Mouse (Mus musculus) layer of hippocampus, postnatal 25 days (tissue): Measurements from ENCODE around the gene Trp73. TPM values are rescaled to one million over a fixed set of nuclear protein-coding genes. Genes with fewer than 3 reads are reported as not detected.

Experiments used
- DNase-seq, 2 experiments: peaks; one replicate each; pipeline ENCODE4 v3.0.0; 2022; ENCODE audit warnings: mixed read lengths in 2 of 2, low spot score in 1 of 2; ENCODE audit errors: extremely low spot score in 1 of 2
- total RNA-seq, 2 experiments: library from RNA; stranded (reverse); gene quantifications; 2 replicates each; pipeline ENCODE4 v1.2.3; 2021

Trp73 gene
- total RNA-seq, result 1 to 10 TPM; 2.4 to 3.1 TPM

- DNase-seq, result no peak
Observed at GRCm38 (mm10) chr4:154140182-154140212, at the start of gene Trp73. Gene Trp73 (minus strand): TSS chr4:154140208.

DNA sequence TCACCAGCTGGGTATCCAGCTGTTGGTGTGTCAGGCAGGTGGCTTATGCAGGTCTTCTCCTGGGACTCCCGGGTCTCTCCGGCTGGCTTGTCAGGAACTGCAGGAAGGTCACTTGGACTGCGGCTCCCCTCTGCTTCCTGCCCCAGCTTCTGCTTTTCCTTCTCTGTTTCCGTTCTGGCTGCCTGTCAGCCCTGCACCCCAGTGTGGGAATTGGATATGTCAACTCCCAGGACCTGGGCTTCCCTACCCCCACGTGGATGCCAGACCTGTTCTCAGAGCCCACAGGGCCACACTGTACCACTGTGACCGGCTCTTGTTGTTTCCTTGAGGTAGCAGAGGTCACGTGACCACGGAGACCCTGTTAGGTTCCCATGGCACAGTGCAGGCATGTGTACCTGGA lies 48.9 kb upstream of the Trp73 start:
- DNase-seq, result no peak

DNA sequence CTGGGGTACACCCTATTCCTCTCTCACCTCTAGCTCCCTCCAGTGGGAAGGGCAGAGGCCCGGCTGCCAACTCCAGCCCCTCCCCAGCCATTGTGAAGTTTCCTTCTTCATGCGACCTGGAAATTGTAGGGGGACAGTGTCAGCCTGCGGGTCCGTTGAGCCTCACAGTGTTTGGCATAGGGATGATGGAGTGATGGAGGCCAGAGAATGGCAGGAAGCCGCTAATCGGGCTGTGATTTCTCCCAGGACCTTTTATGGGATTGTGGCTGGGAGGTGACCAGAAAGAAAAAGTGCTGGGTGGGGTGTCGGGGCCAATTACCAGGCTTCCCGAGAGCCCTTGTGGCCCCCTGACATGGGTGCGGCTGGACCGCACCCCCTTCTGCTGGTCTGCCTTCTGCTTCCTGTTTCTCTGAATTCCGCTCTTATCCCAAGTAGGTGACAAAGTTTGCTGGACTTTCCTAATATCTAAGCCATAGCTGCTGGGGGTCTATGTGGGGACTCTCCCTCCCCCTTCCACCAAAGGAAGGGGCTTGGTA lies 46.1 kb upstream of the Trp73 start:
- DNase-seq, result no peak

DNA sequence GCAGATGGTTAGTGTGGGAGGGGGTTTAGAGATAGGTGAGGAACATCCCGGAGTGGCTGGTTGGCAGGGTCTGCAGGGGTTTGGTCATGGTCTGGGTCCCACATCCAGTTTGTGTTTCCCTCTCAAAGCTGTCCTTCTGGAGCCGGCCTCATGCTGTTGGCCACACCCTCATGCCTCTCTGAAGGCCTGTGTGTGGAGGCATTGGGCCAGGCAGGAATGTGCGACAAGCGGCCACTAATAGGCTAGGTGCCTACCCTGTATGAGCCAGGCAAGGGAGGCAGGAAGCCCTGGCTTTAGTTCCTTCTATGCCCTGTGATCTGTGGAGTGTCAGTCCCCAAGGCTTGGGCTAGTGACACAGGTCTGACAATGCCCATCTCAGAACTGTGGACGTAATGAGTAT lies 45.0 kb upstream of the Trp73 start:
- DNase-seq, result no peak

DNA sequence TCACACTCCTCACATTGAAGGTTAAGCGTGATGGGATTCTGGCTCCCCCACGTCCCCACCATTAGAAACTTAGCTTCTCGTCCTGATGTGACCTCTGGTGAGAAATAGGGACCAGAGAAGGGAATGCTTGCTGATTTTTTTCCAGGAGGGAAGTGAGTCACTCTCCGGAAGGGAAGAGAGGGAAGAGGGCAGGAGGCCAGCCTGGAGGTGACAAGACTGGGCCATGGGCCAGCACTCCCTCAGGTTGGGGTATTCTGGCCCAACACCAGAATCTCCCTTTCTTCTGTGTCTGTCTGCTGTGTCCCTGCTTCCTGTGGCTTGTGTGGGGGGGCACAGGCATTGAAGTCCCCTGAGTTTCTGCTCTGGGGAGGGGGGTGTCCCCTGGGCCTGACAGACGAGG lies 43.6 kb upstream of the Trp73 start:
- no peak for DNase-seq

- DNase-seq, result no peak
Observed at GRCm38 (mm10) chr4:154181001-154181400, 41.0 kb upstream of the Trp73 start.

DNA sequence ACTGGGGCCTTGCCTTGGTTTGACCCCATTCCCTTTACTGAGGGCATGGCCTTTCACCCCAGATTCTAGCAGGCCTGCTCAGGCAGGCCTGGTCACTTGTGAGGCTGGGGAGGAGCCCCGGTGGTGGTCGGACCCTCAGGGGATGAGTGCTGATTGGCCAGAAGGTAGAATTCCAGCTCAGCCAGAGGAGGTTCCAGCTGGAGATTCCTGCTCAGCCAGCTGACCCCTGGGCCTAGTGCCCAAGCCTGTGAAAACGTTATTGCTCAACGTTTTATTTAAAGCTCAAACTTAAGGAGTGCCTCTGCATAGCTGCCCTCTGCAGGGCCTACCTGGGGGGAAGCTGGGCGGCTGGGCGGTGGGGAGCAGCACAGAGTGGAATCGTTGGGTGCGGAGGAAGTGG lies 37.2 kb upstream of the Trp73 start:
- DNase-seq, result no peak

GRCm38 (mm10) chr4:154171931-154172604 lies 32.1 kb upstream of the Trp73 start:
- no peak for DNase-seq

- DNase-seq, result no peak
Observed at GRCm38 (mm10) chr4:154171151-154171930, 31.3 kb upstream of the Trp73 start.

- DNase-seq, result no peak
Observed at GRCm38 (mm10) chr4:154170506-154171150, 30.6 kb upstream of the Trp73 start, which contains the start of gene Megf6. Gene Megf6 (plus strand): TSS chr4:154170730.

GRCm38 (mm10) chr4:154170021-154170420 lies 30.0 kb upstream of the Trp73 start:
- no peak for DNase-seq

DNA sequence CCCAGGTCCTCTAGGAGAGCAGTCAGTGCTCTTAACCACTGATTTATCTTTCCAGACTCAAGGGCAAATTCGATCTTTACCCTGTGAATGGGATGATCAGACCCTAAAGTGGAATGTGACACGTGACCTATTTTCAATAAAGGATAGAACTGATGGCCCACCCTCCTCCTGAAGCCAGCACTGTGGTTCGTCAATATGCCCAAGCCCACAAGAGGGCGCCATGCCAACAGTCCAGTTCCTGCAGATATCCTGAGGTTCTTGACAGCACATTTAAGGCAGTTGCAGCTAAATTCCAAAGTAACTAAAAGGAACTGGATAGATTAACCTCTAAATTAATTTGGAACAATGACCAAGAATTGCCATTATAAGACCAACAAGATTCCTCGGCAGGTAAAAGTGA lies 27.0 kb upstream of the Trp73 start:
- DNase-seq, result peak in 1 of 2 experiments; percentile 73

GRCm38 (mm10) chr4:154163296-154163695 lies 23.3 kb upstream of the Trp73 start:
- DNase-seq, result peak; percentile 52 to 89

DNA sequence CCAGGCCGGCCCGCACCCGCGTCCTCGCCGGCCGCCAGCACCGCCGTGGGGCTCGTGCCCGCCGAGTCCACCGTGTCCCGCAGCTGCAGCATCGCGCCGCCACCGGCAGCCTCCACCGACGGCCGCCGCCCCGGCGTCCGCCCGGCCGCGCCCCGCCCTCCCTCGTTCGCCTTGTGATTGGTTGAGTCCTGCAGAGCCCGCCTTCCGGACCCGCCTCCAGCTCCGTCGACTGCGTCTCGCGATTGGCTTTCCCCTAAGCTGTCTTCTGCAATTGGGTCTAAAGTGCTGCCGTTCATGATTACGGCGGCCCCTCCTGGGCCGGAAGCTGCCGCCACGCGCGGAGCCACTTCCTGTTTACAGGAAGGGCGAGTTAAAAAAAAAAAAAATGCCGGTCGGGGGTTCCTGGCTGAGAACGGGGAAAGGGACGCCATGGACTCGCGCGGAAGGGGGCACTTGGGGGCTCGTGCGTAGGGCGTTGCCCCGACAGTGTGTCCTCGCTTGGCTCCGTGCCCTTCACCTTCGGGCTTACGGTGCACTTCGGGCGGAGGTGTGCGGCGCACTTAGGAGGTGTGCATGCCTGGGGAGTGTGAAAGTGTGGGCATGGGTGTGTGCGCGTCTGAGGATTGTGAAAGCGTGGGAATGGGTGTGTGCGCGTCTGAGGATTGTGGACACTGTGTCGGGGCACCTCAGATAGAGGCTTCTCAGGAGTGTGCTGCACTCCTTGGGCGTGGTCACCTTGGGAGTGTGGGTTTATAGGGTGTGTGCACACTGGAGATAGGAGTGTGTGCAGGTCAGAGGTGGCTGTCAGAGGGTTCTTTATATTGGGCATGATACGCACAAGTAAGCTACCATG lies 20.8 kb upstream of the Trp73 start, which contains the start of gene Tprgl:
Gene Tprgl (minus strand): TSS at position 129 of the 853 bp plus-strand sequence.
- peak; percentile 88 to 89 for DNase-seq

DNA sequence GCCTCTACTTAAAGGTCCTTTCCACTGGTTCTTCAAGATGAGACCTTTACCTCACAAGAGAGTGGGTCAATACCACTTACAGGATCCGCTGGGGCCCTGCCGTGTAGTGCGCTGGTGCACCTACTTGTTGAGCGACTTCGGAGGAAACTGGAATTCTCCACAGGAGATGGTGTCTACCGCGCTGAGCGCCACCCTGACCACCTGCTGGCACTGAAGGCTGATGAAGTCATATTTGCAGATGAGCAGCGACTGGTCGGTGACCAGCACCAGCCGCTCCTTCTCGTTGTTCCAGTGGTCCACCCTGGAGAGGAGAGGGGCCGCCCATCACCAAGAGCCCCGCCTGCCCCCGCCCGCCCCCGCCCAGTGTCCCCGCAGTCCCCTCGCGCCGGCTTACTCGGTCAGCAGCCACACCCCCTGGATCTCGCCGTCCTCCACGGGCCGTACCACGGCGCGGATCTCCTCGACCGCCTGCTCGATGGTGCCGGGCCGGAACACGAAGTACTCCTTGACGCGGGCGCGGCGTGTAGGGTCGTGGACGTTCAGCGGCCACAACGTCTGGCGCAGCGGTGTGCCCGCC lies 20.0 kb upstream of the Trp73 start:
- no peak for DNase-seq

- peak; percentile 78 to 87 for DNase-seq
Observed at GRCm38 (mm10) chr4:154159002-154159401, 19.0 kb upstream of the Trp73 start.

- no peak for DNase-seq
Observed at GRCm38 (mm10) chr4:154157970-154158662, 18.1 kb upstream of the Trp73 start.

DNA sequence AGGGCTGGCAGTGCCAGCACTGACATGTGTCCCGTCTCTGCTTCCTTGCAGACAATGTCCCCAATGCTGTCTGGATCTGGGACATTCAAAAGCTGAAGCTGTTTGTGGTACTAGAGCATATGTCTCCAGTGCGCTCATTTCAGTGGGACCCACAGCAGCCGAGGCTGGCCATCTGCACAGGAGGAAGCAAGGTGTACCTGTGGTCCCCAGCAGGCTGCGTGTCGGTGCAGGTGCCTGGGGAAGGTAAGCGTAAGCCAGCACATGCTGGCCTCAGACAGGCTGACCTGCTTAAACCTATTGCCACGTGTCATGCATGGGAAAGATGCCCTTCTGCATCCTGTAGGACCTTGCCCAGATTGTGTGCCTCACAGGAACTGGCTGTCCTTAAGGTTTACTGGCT lies 16.0 kb upstream of the Trp73 start:
- DNase-seq, result no peak

DNA sequence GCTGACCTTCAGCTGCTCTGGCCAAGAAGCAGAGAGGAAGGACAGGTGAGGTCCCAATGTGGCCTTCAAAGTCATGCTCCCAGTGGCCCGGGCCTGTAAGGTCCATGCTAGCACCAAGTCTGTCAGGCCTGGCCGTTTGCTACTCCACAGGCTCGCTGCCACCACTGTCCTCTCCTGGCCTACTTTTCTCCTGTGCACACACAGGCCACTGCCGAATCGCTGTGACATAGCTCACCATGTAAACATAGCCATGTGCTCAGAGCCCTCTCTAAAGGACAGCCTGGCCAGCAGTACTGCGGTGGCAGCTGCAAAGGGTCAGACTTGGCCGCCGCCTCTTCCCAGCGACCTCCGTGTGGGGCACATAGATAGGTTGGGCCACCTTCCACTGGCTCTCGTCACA lies 14.1 kb upstream of the Trp73 start:
- DNase-seq, result no peak

DNA sequence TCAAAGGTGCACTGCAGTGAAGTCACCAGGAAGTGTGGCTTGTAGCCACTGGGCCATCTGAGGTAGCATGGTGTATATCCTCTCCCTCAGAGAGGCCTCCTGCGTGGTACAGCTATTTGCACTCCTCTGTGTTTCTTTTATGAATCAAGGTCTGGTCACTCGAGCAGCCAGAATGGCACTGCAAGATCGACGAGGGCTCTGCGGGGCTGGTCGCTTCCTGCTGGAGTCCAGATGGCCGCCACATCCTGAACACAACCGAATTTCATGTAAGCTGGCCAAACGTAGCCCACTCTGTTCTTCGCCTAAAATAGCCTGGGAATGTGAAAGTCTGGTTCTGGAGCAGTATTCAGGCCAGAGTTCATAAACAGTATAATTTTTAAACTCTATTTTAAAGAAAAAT lies 6.3 kb upstream of the Trp73 start:
- no peak for DNase-seq
